Mouse (Mus musculus) hindbrain, embryonic 15.5 days (tissue): ENCODE data around the gene Rp9. TPM values are rescaled to one million over a fixed set of nuclear protein-coding genes. Genes with fewer than 3 reads are reported as not detected.
A peak's percentile ranks its signal among the peaks of the same experiment; 100 is the strongest.

Experiments used
- ATAC-seq: fragments of 200-750 bp; cut with Nextera tagmentation; 2 replicates; pipeline ENCODE4 v1.8.0; 2017; ENCODE audit warnings: low read depth, moderate number of reproducible peaks, moderate TSS enrichment; ENCODE audit not compliant: low FRiP score
- H3K27ac ChIP-seq: fragments of 300-500 bp; sonication (generic); replicated peaks from 2 replicates; pipeline ENCODE4 v1.5.1; 2015; ENCODE audit warnings: mild to moderate bottlenecking, inconsistent platforms
- H3K27me3 ChIP-seq: fragments of 300-500 bp; sonication (generic); 2 replicates; pipeline ENCODE4 v1.6.1; 2015; ENCODE audit warnings: control low read depth, inconsistent platforms
- H3K36me3 ChIP-seq: fragments of 300-500 bp; sonication (generic); 2 replicates; pipeline ENCODE4 v1.6.1; 2015; ENCODE audit warnings: control low read depth, inconsistent platforms
- H3K4me1 ChIP-seq: fragments of 300-500 bp; sonication (generic); replicated peaks from 2 replicates; pipeline ENCODE4 v1.6.1; 2015; ENCODE audit warnings: control low read depth, inconsistent platforms
- H3K4me2 ChIP-seq: fragments of 300-500 bp; sonication (generic); 2 replicates; pipeline ENCODE4 v1.6.1; 2015; ENCODE audit warnings: moderate library complexity, mild to moderate bottlenecking, inconsistent platforms
- H3K4me3 ChIP-seq: fragments of 300-500 bp; sonication (generic); 2 replicates; pipeline ENCODE4 v1.5.1; 2015; ENCODE audit warnings: mild to moderate bottlenecking, inconsistent platforms
- H3K9ac ChIP-seq: fragments of 300-500 bp; sonication (generic); 2 replicates; pipeline ENCODE4 v1.6.1; 2015; ENCODE audit warnings: inconsistent platforms
- H3K9me3 ChIP-seq: fragments of 300-500 bp; sonication (generic); 2 replicates; pipeline ENCODE4 v1.6.1; 2016; ENCODE audit warnings: control low read depth, inconsistent platforms
- WGBS: fragments of 180-500 bp; shearing (Covaris S2); methylation state at CpG from one replicate; pipeline ENCODE4 v1.1.7; 2015; 5-methylcytosine and 5-hydroxymethylcytosine counted together
- polyA plus RNA-seq: library from polyadenylated mRNA; unstranded; fragments of >200 nt; fragmentation: Nextera tagmentation; extraction: Ambion mirVana; gene quantifications from 2 replicates; pipeline ENCODE4 v1.2.1, GENCODE M21; 2015

Rp9 gene
- polyA plus RNA-seq, 1 experiment from 2014 or later, result 67.5 TPM

- H3K36me3 ChIP-seq, result no peaks in the 10 kb centered on the region
- no peaks in the 10 kb centered on the region for H3K27me3 ChIP-seq
- H3K9ac ChIP-seq, result no peak overlapping the region
- H3K27ac ChIP-seq, result no peak overlapping the region
- no peak for ATAC-seq
- WGBS, result 63% methylated on average over 15 of the region's 15 CpGs
- peaks cover 4% of the 10 kb centered on the region for H3K4me1 ChIP-seq
- H3K9me3 ChIP-seq, result no peaks in the 10 kb centered on the region
- no peak overlapping the region for H3K4me2 ChIP-seq
- H3K4me3 ChIP-seq, result no peak overlapping the region
These were observed 39.9 kb downstream of the Rp9 start for GRCm38 (mm10) chr9:22429533-22430241.

GRCm38 (mm10) chr9:22428666-22429410 is 40.7 kb downstream of the Rp9 start:
- H3K27ac ChIP-seq, result no peak overlapping the region
- H3K9me3 ChIP-seq, result no peaks in the 10 kb centered on the region
- H3K9ac ChIP-seq, result no peak overlapping the region
- H3K4me1 ChIP-seq, result peaks cover 4% of the 10 kb centered on the region
- WGBS, result 83% methylated on average over 14 of the region's 14 CpGs
- no peak overlapping the region for H3K4me3 ChIP-seq
- no peaks in the 10 kb centered on the region for H3K27me3 ChIP-seq
- H3K36me3 ChIP-seq, result no peaks in the 10 kb centered on the region
- H3K4me2 ChIP-seq, result no peak overlapping the region
- 0 out of 2 replicates have a peak, but pooled peaks have one; percentile 3 for ATAC-seq

GRCm38 (mm10) chr9:22428028-22428665 is 41.4 kb downstream of the Rp9 start:
- Histone ChIP-seq H3K27ac (no peak overlapping the region), H3K4me2 (no peak overlapping the region), H3K9me3 (no peaks in the 10 kb centered on the region), H3K4me1 (peaks cover 4% of the 10 kb centered on the region), H3K9ac (no peak overlapping the region), H3K36me3 (no peaks in the 10 kb centered on the region), H3K4me3 (no peak overlapping the region), H3K27me3 (no peaks in the 10 kb centered on the region)
- 37% methylated on average over 4 of the region's 4 CpGs for WGBS
- 0 out of 2 replicates have a peak, but pooled peaks have one; percentile 59 for ATAC-seq

- Histone ChIP-seq H3K27me3 (no peaks in the 10 kb centered on the region), H3K36me3 (no peaks in the 10 kb centered on the region), H3K9ac (no peak overlapping the region), H3K4me3 (no peak overlapping the region), H3K27ac (no peak overlapping the region), H3K4me1 (peaks cover under 1% of the 10 kb centered on the region; the same call in 1 of the 2 replicates), H3K4me2 (no peak overlapping the region), H3K9me3 (no peaks in the 10 kb centered on the region)
- 97% methylated on average over 4 of the region's 4 CpGs for WGBS
- no peak for ATAC-seq
These were observed 44.8 kb downstream of the Rp9 start for GRCm38 (mm10) chr9:22424719-22425118.

DNA sequence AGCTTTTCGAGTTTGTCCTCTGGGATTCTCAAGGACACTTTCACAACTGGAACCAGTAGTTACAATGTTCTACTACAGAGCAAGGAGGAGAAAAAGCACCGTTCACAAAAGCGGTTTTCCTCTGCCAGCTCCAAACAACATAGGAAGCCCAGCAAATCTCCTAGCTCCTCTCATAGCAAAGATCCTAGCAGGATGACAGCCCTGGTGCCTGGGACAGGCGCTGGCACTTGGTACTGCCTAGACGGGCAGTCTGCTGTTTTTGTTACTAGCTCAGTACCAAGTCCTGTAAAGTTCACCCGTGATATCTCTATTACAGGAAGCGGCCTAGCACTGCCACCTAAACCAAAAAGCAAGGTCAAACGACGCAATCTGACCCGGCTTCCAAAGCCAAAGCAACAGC is 45.3 kb downstream of the Rp9 start:
- no peaks in the 10 kb centered on the region for H3K27me3 ChIP-seq
- H3K36me3 ChIP-seq, result no peaks in the 10 kb centered on the region
- ATAC-seq, result no peak
- H3K27ac ChIP-seq, result no peak overlapping the region
- no peaks in the 10 kb centered on the region for H3K9me3 ChIP-seq
- no peaks in the 10 kb centered on the region for H3K4me1 ChIP-seq
- H3K4me2 ChIP-seq, result no peak overlapping the region
- 84% methylated on average over 10 of the region's 10 CpGs for WGBS
- H3K9ac ChIP-seq, result no peak overlapping the region
- no peak overlapping the region for H3K4me3 ChIP-seq

GRCm38 (mm10) chr9:22423507-22423906 is 46.0 kb downstream of the Rp9 start:
- H3K4me2 ChIP-seq, result no peak overlapping the region
- H3K4me1 ChIP-seq, result no peaks in the 10 kb centered on the region
- 77% methylated on average over 1 of the region's 1 CpGs for WGBS
- no peak overlapping the region for H3K9ac ChIP-seq
- H3K36me3 ChIP-seq, result no peaks in the 10 kb centered on the region
- ATAC-seq, result no peak
- H3K4me3 ChIP-seq, result no peak overlapping the region
- no peaks in the 10 kb centered on the region for H3K27me3 ChIP-seq
- no peak overlapping the region for H3K27ac ChIP-seq
- H3K9me3 ChIP-seq, result no peaks in the 10 kb centered on the region

GRCm38 (mm10) chr9:22422559-22422958 is 47.0 kb downstream of the Rp9 start:
- Histone ChIP-seq H3K4me1 (0 out of 2 replicates have a peak, but pooled peaks cover 4% of the 10 kb centered on the region), H3K27me3 (no peaks in the 10 kb centered on the region), H3K4me3 (no peak overlapping the region), H3K36me3 (no peaks in the 10 kb centered on the region), H3K4me2 (no peak overlapping the region), H3K27ac (no peak overlapping the region), H3K9ac (no peak overlapping the region), H3K9me3 (no peaks in the 10 kb centered on the region)
- no peak for ATAC-seq
- 59% methylated on average over 1 of the region's 1 CpGs for WGBS

GRCm38 (mm10) chr9:22420491-22420890 is 49.1 kb downstream of the Rp9 start:
- H3K27ac ChIP-seq, result no peak overlapping the region
- WGBS, result 19% methylated on average over 7 of the region's 7 CpGs
- no peaks in the 10 kb centered on the region for H3K9me3 ChIP-seq
- H3K4me2 ChIP-seq, result no peak overlapping the region
- H3K9ac ChIP-seq, result no peak overlapping the region
- no peaks in the 10 kb centered on the region for H3K27me3 ChIP-seq
- H3K4me3 ChIP-seq, result no peak overlapping the region
- no peak for ATAC-seq
- H3K36me3 ChIP-seq, result no peaks in the 10 kb centered on the region
- 0 out of 2 replicates have a peak, but pooled peaks cover 4% of the 10 kb centered on the region for H3K4me1 ChIP-seq

DNA sequence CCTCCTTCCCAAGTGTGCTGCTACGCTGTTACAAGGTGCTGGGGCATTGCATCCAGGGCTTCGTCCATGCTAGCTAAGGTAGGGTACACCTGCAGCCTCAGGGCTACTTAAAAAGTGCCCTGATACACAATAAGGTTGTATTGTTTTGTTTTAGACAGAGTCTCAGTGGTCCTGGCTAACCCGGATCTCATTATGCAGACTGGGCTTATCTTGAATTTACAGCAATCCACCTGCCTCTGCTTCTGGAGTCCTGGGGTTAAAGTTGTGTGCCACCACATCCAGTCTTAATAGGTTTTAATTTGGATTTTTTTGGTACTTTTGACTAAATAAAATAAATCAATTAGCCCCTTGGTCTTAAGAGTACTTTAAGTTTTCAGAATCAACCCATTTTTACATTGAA is 49.7 kb downstream of the Rp9 start:
- H3K9me3 ChIP-seq, result no peaks in the 10 kb centered on the region
- H3K27ac ChIP-seq, result no peak overlapping the region
- H3K9ac ChIP-seq, result no peak overlapping the region
- ATAC-seq, result no peak
- WGBS, result 85% methylated on average over 3 of the region's 3 CpGs
- H3K36me3 ChIP-seq, result no peaks in the 10 kb centered on the region
- H3K4me1 ChIP-seq, result 0 out of 2 replicates have a peak, but pooled peaks cover 4% of the 10 kb centered on the region
- no peak overlapping the region for H3K4me3 ChIP-seq
- no peaks in the 10 kb centered on the region for H3K27me3 ChIP-seq
- H3K4me2 ChIP-seq, result no peak overlapping the region

GRCm38 (mm10) chr9:22417547-22417946 is 52.0 kb downstream of the Rp9 start:
- H3K9me3 ChIP-seq, result no peaks in the 10 kb centered on the region
- no peak overlapping the region for H3K4me3 ChIP-seq
- WGBS, result 47% methylated on average over 6 of the region's 6 CpGs
- no peak for ATAC-seq
- H3K27me3 ChIP-seq, result no peaks in the 10 kb centered on the region
- no peak overlapping the region for H3K4me2 ChIP-seq
- H3K36me3 ChIP-seq, result no peaks in the 10 kb centered on the region
- H3K27ac ChIP-seq, result no peak overlapping the region
- no peak overlapping the region for H3K9ac ChIP-seq
- peaks cover 13% of the 10 kb centered on the region for H3K4me1 ChIP-seq

- Histone ChIP-seq H3K9me3 (no peaks in the 10 kb centered on the region), H3K9ac (no peak overlapping the region), H3K4me3 (no peak overlapping the region), H3K4me2 (no peak overlapping the region), H3K4me1 (peaks cover 15% of the 10 kb centered on the region), H3K27me3 (no peaks in the 10 kb centered on the region), H3K36me3 (no peaks in the 10 kb centered on the region), H3K27ac (no peak overlapping the region)
- ATAC-seq, result no peak
- 85% methylated on average over 3 of the region's 3 CpGs for WGBS
These were observed 53.4 kb downstream of the Rp9 start for GRCm38 (mm10) chr9:22416187-22416586.
